Mouse (Mus musculus) CH12.LX (cell line): ENCODE measurements around the gene Anapc16. TPM values are rescaled to one million over a fixed set of nuclear protein-coding genes. Genes with fewer than 3 reads are reported as not detected.

Experiments
- DNase-seq: peaks from one replicate; pipeline ENCODE4 v3.0.0-alpha.2; 2013; ENCODE audit errors: extremely low read depth
- H3K27ac ChIP-seq: 2 replicates; pipeline ENCODE4 v1.5.1; 2012; ENCODE audit warnings: low read depth, mild to moderate bottlenecking, control low read depth, moderate library complexity; ENCODE audit not compliant: insufficient read depth
- H3K27me3 ChIP-seq: replicated peaks from 2 replicates; pipeline ENCODE3; 2012; ENCODE audit warnings: inconsistent platforms
- H3K36me3 ChIP-seq, 2 experiments: replicated peaks in 1 of 2; 2 replicates each; pipeline versions ENCODE3 to v1.6.1; 2012; ENCODE audit warnings: inconsistent platforms in 1 of 2, low read length in 1 of 2, mild to moderate bottlenecking in 1 of 2, mixed read lengths in 1 of 2, moderate library complexity in 1 of 2; ENCODE audit not compliant: control insufficient read depth in 1 of 2, insufficient read depth in 1 of 2
- H3K4me1 ChIP-seq, 2 experiments: 2 replicates each; pipeline ENCODE4 v1.6.1; 2012; ENCODE audit warnings: inconsistent platforms in 1 of 2, moderate library complexity in 1 of 2; ENCODE audit not compliant: insufficient read depth in 2 of 2, control insufficient read depth in 1 of 2
- H3K4me2 ChIP-seq: 2 replicates; pipeline ENCODE4 v1.6.1; 2012; ENCODE audit warnings: low read depth, mild to moderate bottlenecking, control low read depth; ENCODE audit not compliant: poor library complexity, insufficient read depth, severe bottlenecking
- H3K4me3 ChIP-seq, 3 experiments: fragments of 150-350 bp in 1 of 3; sonication (generic) in 1 of 3; replicated peaks in 1 of 3; 2 replicates each; pipeline versions ENCODE3 to v1.5.1; 2011 to 2012; ENCODE audit warnings: low read depth in 2 of 3, low read length in 2 of 3, mild to moderate bottlenecking in 2 of 3, moderate library complexity in 2 of 3, control low read depth in 1 of 3, improper control_type of control experiment in 1 of 3, inconsistent platforms in 1 of 3, mixed read lengths in 1 of 3; ENCODE audit not compliant: poor library complexity in 1 of 3
- H3K79me2 ChIP-seq: replicated peaks from 2 replicates; pipeline ENCODE4 v1.6.1; 2012; ENCODE audit warnings: mild to moderate bottlenecking, moderate library complexity; ENCODE audit not compliant: control insufficient read depth, poor library complexity, insufficient read depth, severe bottlenecking; ENCODE audit errors: extremely low read depth
- H3K9ac ChIP-seq: 2 replicates; pipeline ENCODE4 v1.6.1; 2012; ENCODE audit warnings: low read depth, mild to moderate bottlenecking, control low read depth, moderate library complexity; ENCODE audit not compliant: insufficient read depth
- H3K9me3 ChIP-seq: replicated peaks from 2 replicates; pipeline ENCODE3; 2012; ENCODE audit warnings: low read length, inconsistent platforms, mixed read lengths
- BHLHE40 ChIP-seq: IDR thresholded peaks from 2 replicates; pipeline ENCODE4 v1.6.1; 2011; ENCODE audit warnings: mild to moderate bottlenecking, low read depth, low read length, improper control_type of control experiment
- CHD1 ChIP-seq: IDR thresholded peaks from 2 replicates; pipeline ENCODE4 v1.6.1; 2012; ENCODE audit warnings: low read depth, low read length, improper control_type of control experiment, inconsistent platforms
- CHD2 ChIP-seq: IDR thresholded peaks from 2 replicates; pipeline ENCODE4 v1.6.1; 2011; ENCODE audit warnings: low read length, improper control_type of control experiment
- CTCF ChIP-seq, 2 experiments: IDR thresholded peaks in 1 of 2; conservative IDR thresholded peaks in 1 of 2; 2 replicates each; pipeline ENCODE4 v1.5.1; 2011 to 2012; ENCODE audit warnings: low read depth in 2 of 2, low read length in 2 of 2, improper control_type of control experiment in 1 of 2, inconsistent platforms in 1 of 2, mild to moderate bottlenecking in 1 of 2, moderate library complexity in 1 of 2
- E2F4 ChIP-seq: IDR thresholded peaks from 2 replicates; pipeline ENCODE4 v1.6.1; 2011; ENCODE audit warnings: low read depth, low read length, improper control_type of control experiment; ENCODE audit not compliant: insufficient replicate concordance
- EP300 ChIP-seq: IDR thresholded peaks from 2 replicates; pipeline ENCODE4 v1.6.1; 2011; ENCODE audit warnings: low read length, improper control_type of control experiment
- GABPA ChIP-seq: IDR thresholded peaks from 2 replicates; pipeline ENCODE4 v1.6.1; 2012; ENCODE audit warnings: low read depth, low read length, improper control_type of control experiment, inconsistent platforms; ENCODE audit not compliant: insufficient replicate concordance
- IRF4 ChIP-seq: IDR thresholded peaks from 2 replicates; pipeline ENCODE4 v1.6.1; 2014; ENCODE audit warnings: low read depth, mild to moderate bottlenecking, inconsistent platforms, low read length, improper control_type of control experiment
- JUND ChIP-seq: conservative IDR thresholded peaks from 2 replicates; pipeline ENCODE4 v1.6.1; 2011; ENCODE audit warnings: low read depth, low read length, improper control_type of control experiment
- KAT2A ChIP-seq: IDR thresholded peaks from 2 replicates; pipeline ENCODE4 v1.6.1; 2012; ENCODE audit warnings: low read length, improper control_type of control experiment, inconsistent platforms; ENCODE audit not compliant: insufficient replicate concordance
- MAFK ChIP-seq: IDR thresholded peaks from 2 replicates; pipeline ENCODE4 v1.6.1; 2011; ENCODE audit warnings: low read length, improper control_type of control experiment; ENCODE audit not compliant: insufficient replicate concordance
- MAX ChIP-seq: IDR thresholded peaks from 2 replicates; pipeline ENCODE4 v1.6.1; 2011; ENCODE audit warnings: low read length, improper control_type of control experiment
- MAZ ChIP-seq: IDR thresholded peaks from 2 replicates; pipeline ENCODE4 v1.6.1; 2012; ENCODE audit warnings: low read depth, mild to moderate bottlenecking, inconsistent platforms, low read length, improper control_type of control experiment, moderate library complexity
- MEF2A ChIP-seq: IDR thresholded peaks from 2 replicates; pipeline ENCODE4 v1.6.1; 2014; ENCODE audit warnings: low read depth, mild to moderate bottlenecking, inconsistent platforms, low read length, improper control_type of control experiment, borderline replicate concordance
- MYC ChIP-seq: IDR thresholded peaks from 2 replicates; pipeline ENCODE4 v1.6.1; 2011; ENCODE audit warnings: low read depth, mild to moderate bottlenecking, improper control_type of control experiment, low read length
- POLR2AphosphoS2 ChIP-seq: IDR thresholded peaks from 2 replicates; pipeline ENCODE4 v1.6.1; 2011; ENCODE audit warnings: low read depth, low read length, improper control_type of control experiment
- RAD21 ChIP-seq: IDR thresholded peaks from 2 replicates; pipeline ENCODE4 v1.6.1; 2011; ENCODE audit warnings: low read depth, mild to moderate bottlenecking, low read length, improper control_type of control experiment, moderate library complexity
- RCOR1 ChIP-seq: conservative IDR thresholded peaks from 2 replicates; pipeline ENCODE4 v1.6.1; 2012; ENCODE audit warnings: low read depth, mild to moderate bottlenecking, inconsistent platforms, low read length, improper control_type of control experiment
- SIN3A ChIP-seq: IDR thresholded peaks from 2 replicates; pipeline ENCODE4 v1.6.1; 2012; ENCODE audit warnings: low read length, improper control_type of control experiment, inconsistent platforms
- TBP ChIP-seq: conservative IDR thresholded peaks from 2 replicates; pipeline ENCODE4 v1.6.1; 2011; ENCODE audit warnings: low read depth, low read length, improper control_type of control experiment
- TCF12 ChIP-seq: IDR thresholded peaks from 2 replicates; pipeline ENCODE4 v1.6.1; 2014; ENCODE audit warnings: low read depth, mild to moderate bottlenecking, inconsistent platforms, low read length, improper control_type of control experiment
- USF2 ChIP-seq: conservative IDR thresholded peaks from 2 replicates; pipeline ENCODE4 v1.6.1; 2011; ENCODE audit warnings: low read depth, low read length, improper control_type of control experiment
- ZMIZ1 ChIP-seq: IDR thresholded peaks from 2 replicates; pipeline ENCODE4 v1.6.1; 2012; ENCODE audit warnings: low read depth, mild to moderate bottlenecking, inconsistent platforms, low read length, improper control_type of control experiment
- dilution Hi-C: fragments of 300-500 bp; cut with MboI; formaldehyde crosslinking; loops from 2 replicates; pipeline ENCODE4 v1.14.3; 2020; ENCODE audit warnings: low sequenced_read_pairs; ENCODE audit not compliant: extremely low pct_unique_long_range_greater_than_20kb, extremely low pct_ligation_motif_present
- in situ Hi-C: fragments of 300-500 bp; cut with MboI; formaldehyde crosslinking; loops from 3 replicates; pipeline ENCODE4 v1.14.3; 2019; ENCODE audit warnings: low sequenced_read_pairs, low pct_ligation_motif_present, low pct_unique_long_range_greater_than_20kb, mixed read lengths
- polyA plus RNA-seq: library from polyadenylated mRNA; unstranded; fragments of >175 nt; gene quantifications from 2 replicates; pipeline ENCODE4 v1.2.1, GENCODE M21; 2012; ENCODE audit warnings: low read depth; ENCODE audit not compliant: insufficient read length
- total RNA-seq, 2 experiments: library from RNA; depleted of rRNA; stranded (reverse); fragments of 300-350 nt in 1 of 2; fragments of >200 nt in 1 of 2; gene quantifications; 2 replicates each; pipeline ENCODE4 v1.2.3; 2012 to 2014

Anapc16 gene
- total and polyA plus RNA-seq, 3 experiments, result 43.9 to 67.6 (median 64.9) TPM

DNA sequence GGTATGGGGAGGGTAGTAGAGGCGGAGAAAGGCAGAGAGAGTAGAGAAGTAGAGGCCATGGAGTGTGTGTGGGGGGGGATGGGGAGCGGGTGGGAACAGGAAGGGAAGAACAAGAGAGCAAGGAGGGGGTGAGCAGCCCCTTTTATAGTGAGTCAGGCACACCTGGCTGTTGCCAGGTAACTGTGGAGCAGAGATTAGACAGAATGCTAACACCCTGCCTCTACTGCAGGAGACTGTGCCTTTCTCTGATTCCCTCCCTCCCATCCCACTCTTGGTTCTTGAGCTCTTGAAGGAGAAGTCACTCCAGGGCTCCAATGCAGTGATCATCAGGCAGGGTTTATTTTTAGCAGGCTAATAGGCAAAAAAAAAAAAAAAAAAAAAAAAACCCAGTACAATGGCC lies 29.7 kb upstream of the Anapc16 start:
- no peak overlapping the region for H3K4me3 ChIP-seq
- dilution Hi-C loops, result no loop called here
- peaks cover 2 to 32% of the 10 kb centered on the region in 2 experiments for H3K36me3 ChIP-seq
- peaks cover 3 to 35% of the 10 kb centered on the region in 2 experiments for H3K4me1 ChIP-seq
- H3K27ac ChIP-seq, result no peak overlapping the region
- no peak for TF ChIP-seq TBP
- no peak for TF ChIP-seq POLR2AphosphoS2
- TF ChIP-seq MAZ, result no peak
- no peak for TF ChIP-seq MYC
- TF ChIP-seq KAT2A, result no peak
- no peak for TF ChIP-seq CHD2
- TF ChIP-seq BHLHE40, result no peak
- no peak for TF ChIP-seq MAFK
- no peak for TF ChIP-seq JUND
- no peak for TF ChIP-seq IRF4
- no peak for TF ChIP-seq EP300
- no peak for TF ChIP-seq E2F4
- no peak for TF ChIP-seq CTCF (conservative IDR thresholded peaks at IDR 0.05 in 1 of 2, IDR thresholded peaks at IDR 0.05 in 1 of 2; ENCODE audit: low read depth in 2 of 2, low read length in 2 of 2)
- no peak for TF ChIP-seq RCOR1
- TF ChIP-seq MEF2A, result no peak
- no peak for TF ChIP-seq SIN3A
- no peak for TF ChIP-seq CHD1
- TF ChIP-seq RAD21, result no peak
- no peak for TF ChIP-seq ZMIZ1
- no peak overlapping the region for H3K4me2 ChIP-seq
- H3K27me3 ChIP-seq, result no peaks in the 10 kb centered on the region
- in situ Hi-C loops, result no loop called here
- no peaks in the 10 kb centered on the region for H3K9me3 ChIP-seq
- no peak overlapping the region for H3K9ac ChIP-seq
- DNase-seq, result no peak
- no peaks in the 10 kb centered on the region for H3K79me2 ChIP-seq

DNA sequence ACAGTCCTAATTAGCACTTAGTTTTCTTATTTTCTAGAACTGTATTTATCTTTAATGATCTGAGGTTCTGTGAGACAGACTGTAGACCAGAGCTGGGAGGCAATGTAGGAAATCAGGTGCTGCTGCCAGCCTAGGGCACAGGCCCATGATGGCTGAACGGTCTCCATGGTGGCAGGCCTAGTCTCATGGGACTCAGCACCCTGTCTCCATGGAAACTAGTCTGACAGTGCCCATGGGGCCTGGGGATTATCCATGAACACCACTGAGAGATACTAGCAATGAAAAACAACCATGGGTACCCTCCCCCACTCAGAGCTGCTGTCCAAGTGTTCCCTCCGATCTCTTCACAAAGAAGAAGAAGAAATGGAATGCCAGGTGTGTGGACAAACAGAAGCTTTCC lies 29.1 kb upstream of the Anapc16 start:
- Histone ChIP-seq H3K4me1 (peaks cover 3 to 41% of the 10 kb centered on the region in 2 experiments), H3K9me3 (no peaks in the 10 kb centered on the region), H3K27ac (no peak overlapping the region)

More for the DNA sequence above, 29.1 kb upstream of the Anapc16 start:
- dilution Hi-C loops, result no loop called here
- no peak for DNase-seq
- no peak for TF ChIP-seq CTCF (conservative IDR thresholded peaks at IDR 0.05 in 1 of 2, IDR thresholded peaks at IDR 0.05 in 1 of 2; ENCODE audit: low read depth in 2 of 2, low read length in 2 of 2)
- no peak for TF ChIP-seq MAX
- TF ChIP-seq GABPA, result no peak
- no peak for TF ChIP-seq TCF12
- TF ChIP-seq ZMIZ1, result no peak
- TF ChIP-seq EP300, result no peak
- TF ChIP-seq IRF4, result no peak
- TF ChIP-seq CHD1, result no peak
- TF ChIP-seq KAT2A, result no peak
- TF ChIP-seq E2F4, result no peak
- no peak for TF ChIP-seq USF2
- Histone ChIP-seq H3K9ac (no peak overlapping the region), H3K36me3 (peaks cover 2 to 34% of the 10 kb centered on the region in 2 experiments), H3K79me2 (no peaks in the 10 kb centered on the region), H3K4me3 (no peak overlapping the region), H3K27me3 (no peaks in the 10 kb centered on the region), H3K4me2 (no peak overlapping the region)
- in situ Hi-C loops, result no loop called here
